Comparison of ENCODE assay signal across 9 mouse cellular contexts in the genomic region with DNA sequence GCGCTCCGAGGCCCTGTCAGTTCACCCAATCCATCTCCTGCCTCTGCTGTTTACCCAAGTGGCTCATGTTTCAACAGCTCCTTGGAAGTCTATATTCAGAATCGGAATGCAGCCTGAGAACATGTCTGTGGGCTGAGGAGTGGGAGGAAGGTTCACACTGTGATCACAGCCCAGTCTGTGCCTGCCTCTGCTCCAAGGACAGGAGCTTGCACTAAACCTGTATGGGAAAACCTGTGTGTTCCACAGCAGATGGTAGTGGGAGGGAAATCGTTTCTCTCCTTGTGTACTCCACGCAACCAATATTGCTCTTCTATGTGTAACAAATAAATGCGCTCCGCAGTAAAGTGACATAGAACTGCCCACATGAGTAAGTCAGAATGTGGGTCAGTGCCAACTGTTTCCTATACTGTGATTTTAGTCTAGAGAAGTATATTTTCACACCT.
DNase-seq lines count a peak whose midpoint lies in the region; ATAC-seq and TF ChIP-seq lines count a peak whose summit lies in the region.
"Had no signal": no experiment of that assay in that cellular context is flagged by ENCODE, and none has a peak within 500 bp of the region (broad histone marks: within the 10 kb centered on the region; RNA-seq: fewer than 3 reads in every experiment).

No protein-coding gene starts in this region.

- H3K9ac ChIP-seq in heart, embryonic 11.5 days (ENCODE audit: low read depth, low read length) = no peak overlapping the region
- no peak overlapping the region for H3K9ac ChIP-seq in stomach, embryonic 14.5 days (replicated peaks; ENCODE audit: low read depth, low read length)
- H3K9ac ChIP-seq in stomach, postnatal 0 days (ENCODE audit: low read length) = no peak overlapping the region
- H3K9ac ChIP-seq in stomach, embryonic 15.5 days = no peak overlapping the region
- H3K9ac ChIP-seq: embryonic facial prominence, embryonic 12.5 days had no signal

- H3K9me3 ChIP-seq in heart, embryonic 11.5 days (replicated peaks; ENCODE audit: control insufficient read depth, low read length) = no peaks in the 10 kb centered on the region
- no peaks in the 10 kb centered on the region for H3K9me3 ChIP-seq in stomach, embryonic 14.5 days (ENCODE audit: control insufficient read depth, low read depth, low read length)
- no peaks in the 10 kb centered on the region for H3K9me3 ChIP-seq in stomach, postnatal 0 days (ENCODE audit: control insufficient read depth, low read length)
- H3K9me3 ChIP-seq in stomach, embryonic 15.5 days = no peaks in the 10 kb centered on the region
- H3K9me3 ChIP-seq: embryonic facial prominence, embryonic 12.5 days had no signal

- no peaks in the 10 kb centered on the region for H3K36me3 ChIP-seq in heart, embryonic 11.5 days (ENCODE audit: control insufficient read depth, insufficient read depth, low read length)
- H3K36me3 ChIP-seq in stomach, embryonic 14.5 days (ENCODE audit: control insufficient read depth, insufficient read depth, low read length) = no peaks in the 10 kb centered on the region
- H3K36me3 ChIP-seq in stomach, postnatal 0 days (ENCODE audit: control insufficient read depth, insufficient read depth, low read length) = no peaks in the 10 kb centered on the region
- no peaks in the 10 kb centered on the region for H3K36me3 ChIP-seq in stomach, embryonic 15.5 days
- H3K36me3 ChIP-seq: embryonic facial prominence, embryonic 12.5 days had no signal

- 55% methylated on average over 7 of the region's 7 CpGs for WGBS in heart, embryonic 11.5 days (ENCODE audit: insufficient replicate concordance)
- 43% methylated on average over 7 of the region's 7 CpGs for WGBS in stomach, embryonic 14.5 days
- 40% methylated on average over 7 of the region's 7 CpGs for WGBS in stomach, postnatal 0 days
- WGBS in stomach, embryonic 15.5 days = 42% methylated on average over 7 of the region's 7 CpGs

- no peaks in the 10 kb centered on the region for H3K27me3 ChIP-seq in heart, embryonic 11.5 days (ENCODE audit: control insufficient read depth, insufficient read depth, low read length)
- no peaks in the 10 kb centered on the region for H3K27me3 ChIP-seq in stomach, embryonic 14.5 days (ENCODE audit: control insufficient read depth, insufficient read depth, low read length)
- no peaks in the 10 kb centered on the region for H3K27me3 ChIP-seq in stomach, postnatal 0 days (ENCODE audit: control insufficient read depth, insufficient read depth, low read length)
- H3K27me3 ChIP-seq in stomach, embryonic 15.5 days (replicated peaks) = no peaks in the 10 kb centered on the region
- H3K27me3 ChIP-seq: embryonic facial prominence, embryonic 12.5 days had no signal

- no peak for DNase-seq in heart, postnatal 4 days
- no peak for DNase-seq in stomach, postnatal 0 days (ENCODE audit: low spot score)
- DNase-seq in layer of hippocampus, postnatal 10 days (ENCODE audit: low spot score in 2 of 2) = peak; percentile 26 to 28
- no peak for DNase-seq in Muller cell, postnatal 12 days (ENCODE audit: inconsistent ontology term)

- peak overlapping the region; percentile 29; the same call in 1 of the 2 replicates for H3K27ac ChIP-seq in heart, embryonic 11.5 days (ENCODE audit: low read depth, low read length)
- no peak overlapping the region for H3K27ac ChIP-seq in stomach, embryonic 14.5 days (ENCODE audit: low read length)
- no peak overlapping the region for H3K27ac ChIP-seq in stomach, postnatal 0 days (replicated peaks)
- no peak overlapping the region for H3K27ac ChIP-seq in stomach, embryonic 15.5 days
- H3K27ac ChIP-seq: embryonic facial prominence, embryonic 12.5 days had no signal

- no peak overlapping the region for H3K4me3 ChIP-seq in heart, embryonic 11.5 days (ENCODE audit: low read depth, low read length)
- H3K4me3 ChIP-seq in stomach, embryonic 14.5 days (ENCODE audit: low read depth, low read length) = no peak overlapping the region
- H3K4me3 ChIP-seq in stomach, postnatal 0 days (ENCODE audit: low read depth, low read length) = no peak overlapping the region
- H3K4me3 ChIP-seq in stomach, embryonic 15.5 days (replicated peaks) = no peak overlapping the region
- H3K4me3 ChIP-seq: embryonic facial prominence, embryonic 12.5 days had no signal

- H3K4me1 ChIP-seq in heart, embryonic 11.5 days (ENCODE audit: control insufficient read depth, insufficient read depth, low read length) = peaks cover 4% of the 10 kb centered on the region; the same call in 1 of the 2 replicates
- no peaks in the 10 kb centered on the region for H3K4me1 ChIP-seq in stomach, embryonic 14.5 days (ENCODE audit: control insufficient read depth, insufficient read depth, low read length)
- no peaks in the 10 kb centered on the region for H3K4me1 ChIP-seq in stomach, postnatal 0 days (replicated peaks; ENCODE audit: control insufficient read depth, insufficient read depth)
- H3K4me1 ChIP-seq in stomach, embryonic 15.5 days = no peaks in the 10 kb centered on the region

- TF ChIP-seq EP300 in stomach, postnatal 0 days (optimal IDR thresholded peaks at IDR 0.05) = no peak

- ATAC-seq in heart, embryonic 11.5 days (replicated peaks; ENCODE audit: insufficient number of reproducible peaks, low FRiP score, low TSS enrichment) = peak; percentile 52; the same call in 1 of the 2 replicates
- ATAC-seq in stomach, embryonic 14.5 days (ENCODE audit: insufficient number of reproducible peaks, insufficient read depth, low FRiP score, low read depth) = peak; percentile 79; the same call in 1 of the 2 replicates
- ATAC-seq in stomach, postnatal 0 days (ENCODE audit: low FRiP score, low TSS enrichment) = no peak
- peak; percentile 18; the same call in 1 of the 2 replicates for ATAC-seq in stomach, embryonic 15.5 days (ENCODE audit: insufficient read depth, low FRiP score, low read depth)
- no peak for ATAC-seq in cerebellum, adult (ENCODE audit: insufficient number of reproducible peaks, low FRiP score, low TSS enrichment)

- no peak overlapping the region for H3K4me2 ChIP-seq in heart, embryonic 11.5 days
- H3K4me2 ChIP-seq in stomach, embryonic 14.5 days (replicated peaks; ENCODE audit: low read depth, low read length) = no peak overlapping the region
- no peak overlapping the region for H3K4me2 ChIP-seq in stomach, postnatal 0 days (replicated peaks; ENCODE audit: low read depth)
- no peak overlapping the region for H3K4me2 ChIP-seq in stomach, embryonic 15.5 days
- H3K4me2 ChIP-seq: embryonic facial prominence, embryonic 12.5 days had no signal

- TF ChIP-seq CTCF in stomach, postnatal 0 days (IDR thresholded peaks at IDR 0.05; ENCODE audit: low read depth) = no peak

Comparison
In these comparisons a context has a peak if more than half of its experiments do, and no peak if none do; other contexts are left out.
1. ATAC-seq: peak in heart, embryonic 11.5 days (single experiment), stomach, embryonic 14.5 days (single experiment) and stomach, embryonic 15.5 days (single experiment); none in stomach, postnatal 0 days (single experiment) and cerebellum, adult (single experiment).
2. DNase-seq: peak in layer of hippocampus, postnatal 10 days (2 of 2); none in heart, postnatal 4 days (single experiment), stomach, postnatal 0 days (single experiment) and Muller cell, postnatal 12 days (single experiment).